Mouse (Mus musculus) T-helper 1 cell (primary cell): Measurements from ENCODE around the gene BC035947.
"Not testable (repeated sequence)": the region's sequence is repeated elsewhere in the genome, so short reads cannot be mapped to it uniquely, and the experiment has no call there.

Experiments
- in situ Hi-C: fragments of 300-600 bp; cut with MboI, MseI; formaldehyde crosslinking; loops from one replicate; pipeline ENCODE4 v1.15.1; 2025; ENCODE audit warnings: high pct_unique_total_duplicates

BC035947 gene

GRCm38 (mm10) chr1:78502527-78502926, 9.4 kb downstream of the BC035947 start:
- in situ Hi-C loops: no loop called here

GRCm38 (mm10) chr1:78501856-78502255, 10.1 kb downstream of the BC035947 start:
- in situ Hi-C loops: not testable (repeated sequence)

- in situ Hi-C loops: no loop called here
Observed at GRCm38 (mm10) chr1:78501036-78501435, 10.9 kb downstream of the BC035947 start.

- in situ Hi-C loops: loop anchor here (10.0 kb wide), 1 partner anchor 275 kb away; no protein-coding TSS in a partner anchor
Observed at GRCm38 (mm10) chr1:78490143-78490542, 21.8 kb downstream of the BC035947 start.

- in situ Hi-C loops: no loop called here
Observed at GRCm38 (mm10) chr1:78488752-78489492, 23.0 kb downstream of the BC035947 start, which contains the start of gene Farsb. Farsb (minus strand) TSS chr1:78488897.

GRCm38 (mm10) chr1:78488427-78488751, 23.6 kb downstream of the BC035947 start:
- in situ Hi-C loops: no loop called here

GRCm38 (mm10) chr1:78484361-78484760, 27.6 kb downstream of the BC035947 start:
- in situ Hi-C loops: no loop called here

GRCm38 (mm10) chr1:78483430-78483829, 28.5 kb downstream of the BC035947 start:
- in situ Hi-C loops: no loop called here

- in situ Hi-C loops: no loop called here
Observed at GRCm38 (mm10) chr1:78472441-78472840, 39.5 kb downstream of the BC035947 start.

GRCm38 (mm10) chr1:78454659-78455058, 57.3 kb downstream of the BC035947 start:
- in situ Hi-C loops: no loop called here

GRCm38 (mm10) chr1:78453886-78454285, 58.1 kb downstream of the BC035947 start:
- in situ Hi-C loops: no loop called here

- in situ Hi-C loops: no loop called here
Observed at GRCm38 (mm10) chr1:78452544-78452943, 59.4 kb downstream of the BC035947 start.

GRCm38 (mm10) chr1:78451070-78451854, 60.7 kb downstream of the BC035947 start:
- in situ Hi-C loops: no loop called here

GRCm38 (mm10) chr1:78448091-78448490, 63.9 kb downstream of the BC035947 start:
- in situ Hi-C loops: no loop called here
